ENCODE assay signal across 13 mouse cellular contexts in the genomic region with DNA sequence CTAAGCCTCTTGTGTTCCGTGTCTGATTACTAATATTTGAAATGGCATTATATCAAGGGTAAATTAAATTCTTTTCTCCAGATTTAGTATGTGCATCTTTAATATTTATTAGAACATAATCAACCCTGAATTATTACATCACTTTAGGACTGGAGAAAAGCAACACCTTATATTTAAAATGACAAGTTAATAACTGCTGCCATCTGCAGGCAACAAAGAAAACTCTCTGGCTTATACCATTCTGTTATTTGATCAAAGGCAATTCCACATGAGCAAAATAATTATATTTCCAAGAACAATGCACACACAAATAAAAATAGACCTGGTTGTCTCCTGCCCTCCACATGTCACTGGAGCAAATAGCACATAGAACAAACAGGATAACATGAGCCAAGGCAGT. TPM values are rescaled to one million over a fixed set of nuclear protein-coding genes. Genes with fewer than 3 reads are reported as not detected.
DNase-seq lines count a peak whose midpoint lies in the region; ATAC-seq and TF ChIP-seq lines count a peak whose summit lies in the region.
"Had no signal": no experiment of that assay in that cellular context is flagged by ENCODE, and none has a peak within 500 bp of the region (broad histone marks: within the 10 kb centered on the region; RNA-seq: fewer than 3 reads in every experiment).

No protein-coding gene starts in this region.

- TF ChIP-seq EP300 in MEL (IDR thresholded peaks at IDR 0.05; ENCODE audit: low read depth in 1 of 2, low read length in 2 of 2) = no peak
- no peak for TF ChIP-seq EP300 in stomach, postnatal 0 days (optimal IDR thresholded peaks at IDR 0.05)

- no peak overlapping the region for H3K27ac ChIP-seq in lung, embryonic 14.5 days (ENCODE audit: low read depth)
- H3K27ac ChIP-seq in MEL (ENCODE audit: control insufficient read depth, low read depth, low read length) = no peak overlapping the region
- no peak overlapping the region for H3K27ac ChIP-seq in stomach, postnatal 0 days (replicated peaks)
- H3K27ac ChIP-seq: heart, embryonic 13.5 days; liver, embryonic 12.5 days; neural tube, embryonic 15.5 days had no signal

- H3K4me1 ChIP-seq in lung, embryonic 14.5 days (ENCODE audit: insufficient read depth) = no peaks in the 10 kb centered on the region
- H3K4me1 ChIP-seq in MEL (ENCODE audit: control insufficient read depth in 1 of 2, insufficient read depth in 2 of 2, low read length in 2 of 2) = peaks cover 0 to 4% of the 10 kb centered on the region in 2 experiments; a peak in 2 of 4 replicates
- no peaks in the 10 kb centered on the region for H3K4me1 ChIP-seq in stomach, postnatal 0 days (replicated peaks; ENCODE audit: control insufficient read depth, insufficient read depth)
- H3K4me1 ChIP-seq: heart, embryonic 13.5 days; liver, embryonic 12.5 days; neural tube, embryonic 15.5 days had no signal

- H3K9ac ChIP-seq in lung, embryonic 14.5 days = no peak overlapping the region
- no peak overlapping the region for H3K9ac ChIP-seq in MEL (ENCODE audit: control insufficient read depth, low read depth, low read length, poor library complexity, severe bottlenecking)
- H3K9ac ChIP-seq in stomach, postnatal 0 days (ENCODE audit: low read length) = no peak overlapping the region
- H3K9ac ChIP-seq: heart, embryonic 13.5 days; liver, embryonic 12.5 days; neural tube, embryonic 15.5 days had no signal

- ATAC-seq in frontal cortex, adult (ENCODE audit: low TSS enrichment) = peak; percentile 50; the same call in 1 of the 2 replicates
- no peak for ATAC-seq in lung, embryonic 14.5 days (ENCODE audit: insufficient read depth)
- no peak for ATAC-seq in stomach, postnatal 0 days (ENCODE audit: low FRiP score, low TSS enrichment)
- ATAC-seq: liver, embryonic 12.5 days had no signal

- no peak for DNase-seq in frontal cortex, postnatal 25 days (ENCODE audit: low spot score in 2 of 2)
- DNase-seq in lung, embryonic 14.5 days = peak; percentile 23
- DNase-seq in lung, postnatal 4 days = no peak
- DNase-seq in MEL (ENCODE audit: low read depth, low spot score) = no peak
- no peak for DNase-seq in stomach, postnatal 0 days (ENCODE audit: low spot score)
- no peak for DNase-seq in cerebellum, postnatal 36 days
- DNase-seq: adrenal gland, adult 8-10 months; gastrocnemius, postnatal 36 days; lung, postnatal 36 days had no signal

- no peak overlapping the region for H3K4me3 ChIP-seq in lung, embryonic 14.5 days (ENCODE audit: low read depth, low read length)
- H3K4me3 ChIP-seq in MEL (ENCODE audit: control insufficient read depth in 1 of 2, insufficient read depth in 1 of 2, low read depth in 2 of 2, low read length in 2 of 2) = no peak overlapping the region
- H3K4me3 ChIP-seq in stomach, postnatal 0 days (ENCODE audit: low read depth, low read length) = no peak overlapping the region
- H3K4me3 ChIP-seq: heart, embryonic 13.5 days; liver, embryonic 12.5 days; neural tube, embryonic 15.5 days had no signal

- 0 out of 2 replicates have a peak, but pooled peaks have one; percentile 29 for TF ChIP-seq CTCF in lung, embryonic 14.5 days (IDR thresholded peaks at IDR 0.05; ENCODE audit: low read depth)
- peak in 1 of 3 experiments; percentile 59; a peak in 2 of 6 replicates for TF ChIP-seq CTCF in MEL (IDR thresholded peaks at IDR 0.05 in 2 of 3, conservative IDR thresholded peaks at IDR 0.05 in 1 of 3; ENCODE audit: control insufficient read depth in 1 of 3, insufficient read depth in 1 of 3, low read depth in 2 of 3, low read length in 3 of 3, poor library complexity in 1 of 3, severe bottlenecking in 1 of 3)
- peak; percentile 56 for TF ChIP-seq CTCF in stomach, postnatal 0 days (IDR thresholded peaks at IDR 0.05; ENCODE audit: low read depth)

- 89% methylated on average over 1 of the region's 1 CpGs for WGBS in lung, embryonic 14.5 days
- 81% methylated on average over 1 of the region's 1 CpGs for WGBS in stomach, postnatal 0 days

- no peak overlapping the region for H3K4me2 ChIP-seq in lung, embryonic 14.5 days
- H3K4me2 ChIP-seq in stomach, postnatal 0 days (replicated peaks; ENCODE audit: low read depth) = no peak overlapping the region
- H3K4me2 ChIP-seq: heart, embryonic 13.5 days; liver, embryonic 12.5 days; neural tube, embryonic 15.5 days had no signal

- peak; percentile 68 for TF ChIP-seq RAD21 in MEL (IDR thresholded peaks at IDR 0.05; ENCODE audit: low read depth, low read length)

- H3K9me3 ChIP-seq in lung, embryonic 14.5 days (ENCODE audit: low read depth, low read length) = no peaks in the 10 kb centered on the region
- no peaks in the 10 kb centered on the region for H3K9me3 ChIP-seq in MEL (replicated peaks; ENCODE audit: insufficient read depth, low read length)
- H3K9me3 ChIP-seq in stomach, postnatal 0 days (ENCODE audit: control insufficient read depth, low read length) = no peaks in the 10 kb centered on the region
- H3K9me3 ChIP-seq: heart, embryonic 13.5 days; liver, embryonic 12.5 days; neural tube, embryonic 15.5 days had no signal

- no peak for TF ChIP-seq POLR2A in MEL (IDR thresholded peaks at IDR 0.05; ENCODE audit: control insufficient read depth in 1 of 2, insufficient read depth in 1 of 2, low read depth in 1 of 2, low read length in 2 of 2, poor library complexity in 1 of 2)

- no peaks in the 10 kb centered on the region for H3K79me2 ChIP-seq in MEL (ENCODE audit: control insufficient read depth, insufficient read depth, low read length, poor library complexity)

- no peaks in the 10 kb centered on the region for H3K27me3 ChIP-seq in lung, embryonic 14.5 days (ENCODE audit: insufficient read depth, low read length)
- peaks cover 3% of the 10 kb centered on the region in 2 experiments for H3K27me3 ChIP-seq in MEL (ENCODE audit: control insufficient read depth in 1 of 2, insufficient read depth in 2 of 2, low read length in 2 of 2)
- no peaks in the 10 kb centered on the region for H3K27me3 ChIP-seq in stomach, postnatal 0 days (ENCODE audit: control insufficient read depth, insufficient read depth, low read length)
- H3K27me3 ChIP-seq: heart, embryonic 13.5 days; liver, embryonic 12.5 days; neural tube, embryonic 15.5 days had no signal

- no peaks in the 10 kb centered on the region for H3K36me3 ChIP-seq in lung, embryonic 14.5 days (ENCODE audit: insufficient read depth)
- H3K36me3 ChIP-seq in MEL (ENCODE audit: control insufficient read depth in 1 of 2, insufficient read depth in 2 of 2, low read length in 2 of 2) = peaks cover 0 to 7% of the 10 kb centered on the region in 2 experiments; a peak in 2 of 4 replicates
- H3K36me3 ChIP-seq in stomach, postnatal 0 days (ENCODE audit: control insufficient read depth, insufficient read depth, low read length) = no peaks in the 10 kb centered on the region
- H3K36me3 ChIP-seq: heart, embryonic 13.5 days; liver, embryonic 12.5 days; neural tube, embryonic 15.5 days had no signal

TF ChIP-seq in MEL, 35 proteins besides CTCF, POLR2A, EP300 and RAD21:
- TF ChIP-seq KAT2A (conservative IDR thresholded peaks at IDR 0.05; ENCODE audit: low read depth, low read length) (no peak), SMC3 (IDR thresholded peaks at IDR 0.05; ENCODE audit: low read depth, low read length) (peak; percentile 61)

RNA-seq across cellular contexts. Expression of a gene that starts 36.5 kb away (rescaled TPM):
- 68.4 and 68.9 TPM in 2 replicates for polyA plus RNA-seq in lung, embryonic 14.5 days (2014; fragmentation: Nextera tagmentation; extraction: Ambion mirVana)
- 342 and 456 TPM in 2 replicates for total RNA-seq in MEL (2012; rRNA removed)
- 100 to 1,000 TPM in 1 of 2 experiments, not detected in 1; 792 TPM for polyA plus RNA-seq in MEL (2012; ENCODE audit: insufficient read depth in 1 of 2, insufficient read length in 2 of 2, low read depth in 1 of 2, low replicate concordance in 2 of 2, missing spikeins in 1 of 2)
- 132 and 133 TPM in 2 replicates for polyA plus RNA-seq in stomach, postnatal 0 days (2015; fragmentation: Nextera tagmentation; extraction: Ambion mirVana)
